Mouse (Mus musculus) ES-CJ7 (cell line): ENCODE measurements at regions not wholly inside any gene's neighbourhood (a gene's known extent, or its start where the extent isn't known, plus 50 kb on each side); places are given as distances from the start of the nearest gene placed in this dataset.

ENCODE experiments used
- DNase-seq: peaks from one replicate; pipeline ENCODE4 v3.0.0; 2011; ENCODE audit warnings: low read depth, low spot score

DNA sequence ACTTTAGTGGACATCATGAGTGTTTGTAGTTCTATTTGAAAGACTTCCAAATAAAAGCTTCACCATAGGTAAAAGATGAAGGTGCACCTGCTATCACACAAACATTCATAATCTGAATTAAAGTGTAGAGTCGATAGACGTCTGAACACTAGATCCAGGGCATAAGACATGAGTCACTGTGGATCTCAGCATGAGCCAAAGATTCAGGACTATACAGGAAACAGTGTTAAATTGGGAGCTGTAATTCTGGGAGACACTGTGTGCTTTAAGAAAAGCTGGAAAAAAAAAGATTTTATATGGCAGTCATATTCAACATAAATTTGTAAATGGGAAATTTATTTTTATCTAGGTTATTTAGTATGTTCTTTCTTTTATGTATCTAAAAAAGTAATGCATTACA is 160.5 kb downstream of the Pdha2 start:
- DNase-seq = no peak

DNA sequence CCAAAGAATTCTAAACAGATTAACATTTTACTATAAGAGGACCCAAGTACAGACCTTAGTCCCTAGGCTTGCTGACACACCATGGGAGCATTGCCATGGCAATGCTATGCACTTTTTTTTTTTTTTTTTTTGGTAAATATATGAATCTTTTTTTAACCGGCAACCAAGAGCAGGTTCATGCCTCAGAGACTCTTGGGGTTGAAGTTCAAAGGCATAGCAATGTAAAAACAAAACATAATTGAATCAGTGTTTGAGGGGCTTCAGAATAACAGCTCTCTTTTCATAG is 197.9 kb downstream of the Pdha2 start:
- no peak for DNase-seq

GRCm38 (mm10) chr3:141013521-141014261 is 198.5 kb downstream of the Pdha2 start:
- no peak for DNase-seq

GRCm38 (mm10) chr3:141012976-141013375 is 199.2 kb downstream of the Pdha2 start:
- no peak for DNase-seq

DNA sequence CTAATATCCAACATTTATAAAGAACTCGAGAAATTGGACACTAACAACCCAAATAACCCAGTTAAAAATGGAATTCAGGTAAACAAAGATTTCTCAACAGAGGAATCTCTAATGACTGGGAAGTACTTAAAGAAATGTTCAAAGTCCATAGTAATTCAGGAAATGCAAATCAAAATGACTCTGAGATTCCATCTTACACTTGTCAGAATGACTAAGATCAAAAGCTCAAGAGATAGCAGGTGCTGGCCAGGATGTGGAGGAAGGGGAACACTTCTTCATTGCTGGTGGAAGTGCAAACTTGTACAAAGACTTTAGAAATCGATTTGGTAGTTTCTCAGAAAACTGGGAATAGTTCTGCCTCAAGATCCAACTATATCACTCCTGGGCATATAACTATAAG is 203.4 kb downstream of the Pdha2 start:
- DNase-seq = no peak

DNA sequence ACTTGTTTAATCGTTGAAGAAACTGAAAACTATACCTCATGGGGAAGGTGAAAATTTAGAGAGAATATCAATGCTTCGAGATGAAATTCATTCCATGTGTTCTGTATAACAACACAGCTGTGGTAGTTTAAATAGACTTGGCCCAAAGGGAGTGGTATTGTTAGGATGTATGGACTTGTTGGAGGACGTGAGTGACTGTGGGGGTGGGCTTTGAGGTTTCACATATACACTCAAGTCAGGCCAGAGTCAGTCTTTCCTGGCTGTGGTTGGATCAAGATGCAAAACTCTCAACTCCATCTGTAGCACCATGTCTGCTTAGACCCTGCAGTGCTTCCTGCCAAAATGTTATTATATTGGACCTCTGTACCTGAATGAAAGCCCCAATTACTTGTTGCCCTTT is 206.3 kb downstream of the Pdha2 start:
- DNase-seq = no peak

DNA sequence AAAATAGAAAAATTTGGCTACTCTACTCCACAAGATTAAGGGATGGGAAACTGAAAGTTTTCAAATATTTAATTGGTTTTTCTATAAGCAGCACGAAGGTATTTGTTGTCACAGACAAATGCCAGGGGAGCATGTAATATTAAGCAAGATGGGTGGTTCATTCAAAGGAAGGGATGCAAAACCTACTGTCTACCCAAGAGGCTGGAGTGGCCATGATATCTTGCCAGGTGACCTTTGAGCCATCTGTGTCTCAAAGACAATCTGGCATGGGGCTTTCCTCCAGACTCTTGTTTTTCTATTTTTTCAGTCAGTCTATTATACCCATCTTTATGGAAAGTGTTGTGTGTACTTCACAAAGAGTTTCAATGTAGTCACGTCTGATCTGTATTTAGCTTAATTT is 208.6 kb downstream of the Pdha2 start:
- DNase-seq = no peak

- DNase-seq = no peak
Observed at GRCm38 (mm10) chr3:140988247-140988646, 223.9 kb downstream of the Pdha2 start.

DNA sequence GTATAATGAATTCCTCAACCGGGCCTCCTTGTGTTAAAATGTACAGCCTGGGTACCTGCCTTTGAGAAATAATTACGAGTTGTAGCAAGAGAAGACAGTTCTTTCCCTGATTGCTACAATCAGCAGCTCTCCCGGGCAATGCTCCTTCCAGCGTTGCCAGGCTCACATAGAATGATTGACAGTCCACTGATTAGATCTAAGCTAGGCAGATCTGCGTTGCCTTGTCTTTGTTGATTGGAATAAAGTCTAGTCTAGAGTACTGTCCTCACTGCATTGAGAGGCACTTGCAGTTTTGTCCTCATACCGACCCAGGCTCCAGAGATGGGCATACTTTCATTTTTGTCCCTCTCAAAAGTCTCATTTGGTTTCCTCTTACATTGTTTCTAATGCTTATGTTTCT is 238.6 kb downstream of the Pdha2 start:
- no peak for DNase-seq

GRCm38 (mm10) chr3:140969892-140970880 is 242.0 kb downstream of the Pdha2 start:
- no peak for DNase-seq

DNA sequence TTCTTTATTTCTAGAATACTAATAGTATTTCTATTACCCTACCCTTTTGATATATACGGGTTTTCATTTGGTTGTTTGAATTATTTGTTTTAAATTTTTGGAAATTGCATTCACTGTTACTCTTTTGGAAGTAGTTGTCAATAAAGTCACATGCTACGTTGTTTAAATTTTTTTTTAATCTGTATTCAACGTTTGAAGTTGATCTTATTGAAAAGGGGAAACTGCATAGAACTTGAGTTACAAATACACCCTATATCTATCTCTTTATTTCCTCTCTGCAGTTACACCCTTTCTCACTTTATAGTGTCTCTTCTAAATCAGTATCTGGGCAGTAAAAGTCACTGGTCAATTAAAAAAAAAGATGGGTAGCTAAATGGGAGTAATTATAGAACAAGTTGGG is 243.6 kb downstream of the Pdha2 start:
- DNase-seq = no peak

DNA sequence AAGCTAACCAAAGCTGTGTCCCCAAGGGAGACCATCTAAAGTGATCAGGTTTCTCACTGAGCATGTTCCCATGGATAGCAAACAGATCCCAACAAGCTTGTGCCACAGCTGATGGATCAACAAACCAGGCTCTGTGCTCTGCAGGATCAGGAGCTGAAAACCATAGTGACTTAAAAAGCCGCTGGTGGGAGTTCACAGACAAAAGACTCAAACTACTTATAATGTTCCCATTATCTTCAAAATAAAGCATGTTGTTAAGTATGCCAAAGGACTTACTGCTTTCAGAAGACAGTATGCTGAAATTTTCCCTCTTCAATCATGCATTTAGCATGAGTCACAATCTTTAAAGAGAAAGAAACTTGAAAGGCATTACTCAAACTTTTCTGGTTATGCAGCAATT is 254.5 kb downstream of the Pdha2 start:
- DNase-seq = no peak

- DNase-seq = no peak
Observed at GRCm38 (mm10) chr3:140952111-140952800, 259.9 kb downstream of the Pdha2 start.

DNA sequence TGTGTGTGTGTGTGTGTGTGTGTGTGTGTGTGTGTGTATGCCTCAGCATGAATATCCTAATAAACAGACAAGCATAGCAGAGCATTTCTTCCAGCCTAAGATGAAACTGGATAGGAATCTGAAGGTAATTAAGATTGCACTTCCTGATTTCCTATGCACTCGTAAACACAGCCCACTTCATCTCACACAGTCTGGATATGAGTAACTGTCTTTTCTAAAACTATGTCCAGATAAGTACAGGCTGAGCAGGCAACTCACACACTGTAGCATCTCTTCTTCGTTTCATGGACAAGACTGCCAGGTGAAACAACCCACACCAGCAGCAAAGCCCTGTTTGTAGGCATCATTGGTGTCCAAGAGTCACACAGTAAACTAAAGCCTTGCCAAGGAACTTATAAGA is 261.1 kb downstream of the Pdha2 start:
- no peak for DNase-seq

- DNase-seq = no peak
Observed at GRCm38 (mm10) chr3:140949880-140950662, 262.1 kb downstream of the Pdha2 start.

- DNase-seq = no peak
Observed at GRCm38 (mm10) chr3:140942450-140942849, 269.7 kb downstream of the Pdha2 start.

DNA sequence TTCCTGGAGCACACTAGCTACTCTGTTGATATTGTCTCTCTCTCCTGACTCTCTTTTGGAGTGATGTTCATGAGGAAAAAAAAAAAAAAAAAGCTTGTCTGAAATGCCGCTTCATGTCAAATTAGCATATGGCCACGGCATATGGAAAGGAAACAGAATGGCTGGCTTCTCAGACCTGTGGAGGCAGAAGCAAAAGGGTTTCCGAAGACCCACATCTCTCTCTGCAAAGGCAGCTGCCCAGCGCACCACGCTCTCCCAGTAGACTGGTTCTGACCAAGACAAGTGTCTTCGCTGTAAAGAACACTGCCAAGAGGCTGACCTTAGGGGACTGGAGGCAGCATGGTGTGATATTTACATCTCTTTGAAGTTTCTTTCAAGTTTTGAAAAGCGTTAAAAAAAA is 270.3 kb downstream of the Pdha2 start:
- DNase-seq = no peak

GRCm38 (mm10) chr3:140941316-140941715 is 270.8 kb downstream of the Pdha2 start:
- DNase-seq = no peak

GRCm38 (mm10) chr3:140933156-140933555 is 279.0 kb downstream of the Pdha2 start:
- DNase-seq = no peak

DNA sequence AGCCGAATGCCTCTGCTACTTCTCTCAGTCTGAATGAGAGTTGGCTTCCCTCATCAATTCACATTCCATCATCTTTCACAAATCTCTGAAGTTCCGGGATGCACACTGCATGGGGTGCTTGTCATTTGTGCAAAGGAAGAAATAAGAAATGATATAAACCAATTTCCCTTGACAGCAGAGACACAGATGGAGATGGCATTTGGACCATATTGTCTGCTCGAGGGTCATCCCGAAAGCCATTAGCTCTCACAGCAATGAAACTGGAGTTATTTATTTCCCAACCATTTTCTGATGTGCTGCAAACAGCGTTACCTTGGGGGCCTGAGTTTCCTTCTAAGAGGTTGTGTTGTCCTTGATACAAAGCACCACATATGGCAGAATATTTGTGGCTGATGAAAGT is 285.5 kb downstream of the Pdha2 start:
- no peak for DNase-seq

- DNase-seq = no peak
Observed at GRCm38 (mm10) chr3:140876201-140876895, 335.8 kb downstream of the Pdha2 start.
